Mouse (Mus musculus): ENCODE data around the gene Pam.

The Pam gene

DNA sequence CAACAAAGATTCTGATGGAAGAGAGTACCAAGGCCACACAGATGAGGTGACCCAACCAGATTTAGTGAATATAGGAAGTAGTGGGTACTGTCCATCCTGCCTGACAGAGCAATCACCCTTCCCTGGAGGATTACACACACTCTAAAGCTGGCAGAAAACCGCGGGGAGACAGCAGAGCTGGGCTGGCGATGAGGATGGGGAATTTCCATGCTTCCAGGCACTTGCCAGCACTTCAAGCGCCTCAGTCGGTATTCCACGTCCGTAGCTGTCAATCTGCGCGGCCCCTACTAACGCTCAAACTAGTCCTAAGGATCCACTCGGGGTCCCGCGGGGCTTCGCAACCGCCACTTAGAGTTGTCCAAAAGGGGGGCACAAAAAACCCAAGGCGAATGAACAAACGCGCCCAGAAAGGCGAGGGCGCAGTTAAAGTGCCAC is 618 bp downstream of the Pam start:
- no peak for DNase-seq (ENCODE audit: low read depth, low spot score)
- H3K27me3 ChIP-seq (ENCODE audit: control insufficient read depth, insufficient read depth, low read length, poor library complexity, severe bottlenecking) = no peaks in the 10 kb centered on the region
- H3K36me3 ChIP-seq (ENCODE audit: control insufficient read depth, insufficient read depth, low read length, poor library complexity, severe bottlenecking) = no peaks in the 10 kb centered on the region

DNA sequence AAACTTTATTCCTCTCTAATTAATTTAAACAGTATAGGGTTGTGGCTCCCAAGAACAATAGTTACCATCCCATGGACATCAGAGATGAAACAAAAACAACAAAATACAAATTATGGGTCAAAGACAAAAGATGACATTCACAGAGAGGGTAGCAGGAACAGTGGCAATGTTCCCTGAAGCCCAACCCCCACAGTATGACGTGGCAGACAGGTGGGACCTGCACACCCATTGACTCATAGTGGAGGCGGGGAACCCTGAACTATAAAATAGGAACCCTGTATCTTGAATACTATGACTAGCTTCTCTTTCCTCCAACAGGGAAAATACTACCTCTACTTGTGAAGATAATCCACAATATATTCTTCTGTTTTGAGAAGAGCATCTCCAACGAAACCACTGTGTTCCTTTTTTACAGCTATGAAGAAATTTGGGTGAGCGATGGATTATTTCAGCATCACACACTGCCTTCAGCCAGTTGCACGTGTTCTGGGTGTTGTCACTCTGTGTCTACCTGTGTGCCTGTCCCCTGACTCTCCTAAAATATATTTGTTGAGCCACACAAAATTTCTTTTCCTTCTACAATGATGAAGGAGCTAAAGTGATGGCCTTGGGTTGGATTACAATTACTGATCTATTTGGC is 6.0 kb downstream of the Pam start:
- no peak for DNase-seq (ENCODE audit: low read depth, low spot score)
- Histone ChIP-seq H3K27me3 (ENCODE audit: control insufficient read depth, insufficient read depth, low read length, poor library complexity, severe bottlenecking) (no peaks in the 10 kb centered on the region), H3K36me3 (ENCODE audit: control insufficient read depth, insufficient read depth, low read length, poor library complexity, severe bottlenecking) (no peaks in the 10 kb centered on the region)

DNA sequence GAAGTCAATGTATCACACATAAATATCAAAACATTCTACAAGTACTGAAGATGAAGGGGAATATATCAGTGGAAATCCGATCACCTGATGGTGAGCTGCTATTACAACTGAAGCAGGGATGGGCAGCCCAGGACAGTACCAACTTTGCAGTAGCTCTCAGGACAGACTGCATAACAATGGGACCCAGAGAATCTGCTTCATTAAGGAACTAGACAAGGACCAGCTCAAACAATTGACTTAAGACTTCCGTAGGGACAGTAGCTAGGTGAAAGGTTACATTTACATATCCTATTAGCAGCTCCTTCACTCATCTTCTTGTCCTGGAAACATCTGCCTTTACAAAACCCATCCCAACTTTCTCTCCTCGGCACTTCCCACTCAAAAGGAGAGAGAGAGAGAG is 9.0 kb downstream of the Pam start:
- no peaks in the 10 kb centered on the region for H3K36me3 ChIP-seq (ENCODE audit: control insufficient read depth, insufficient read depth, low read length, poor library complexity, severe bottlenecking)
- DNase-seq (ENCODE audit: low read depth, low spot score) = no peak
- no peaks in the 10 kb centered on the region for H3K27me3 ChIP-seq (ENCODE audit: control insufficient read depth, insufficient read depth, low read length, poor library complexity, severe bottlenecking)

GRCm38 (mm10) chr1:98084596-98085274 is 10.7 kb downstream of the Pam start:
- Histone ChIP-seq H3K36me3 (ENCODE audit: control insufficient read depth, insufficient read depth, low read length, poor library complexity, severe bottlenecking) (no peaks in the 10 kb centered on the region), H3K27me3 (ENCODE audit: control insufficient read depth, insufficient read depth, low read length, poor library complexity, severe bottlenecking) (no peaks in the 10 kb centered on the region)
- DNase-seq (ENCODE audit: low read depth, low spot score) = no peak

GRCm38 (mm10) chr1:98083508-98083907 is 11.9 kb downstream of the Pam start:
- Histone ChIP-seq H3K27me3 (ENCODE audit: control insufficient read depth, insufficient read depth, low read length, poor library complexity, severe bottlenecking) (no peaks in the 10 kb centered on the region), H3K36me3 (ENCODE audit: control insufficient read depth, insufficient read depth, low read length, poor library complexity, severe bottlenecking) (no peaks in the 10 kb centered on the region)
- no peak for DNase-seq (ENCODE audit: low read depth, low spot score)

- Histone ChIP-seq H3K36me3 (ENCODE audit: control insufficient read depth, insufficient read depth, low read length, poor library complexity, severe bottlenecking) (no peaks in the 10 kb centered on the region), H3K27me3 (ENCODE audit: control insufficient read depth, insufficient read depth, low read length, poor library complexity, severe bottlenecking) (no peaks in the 10 kb centered on the region)
- DNase-seq (ENCODE audit: low read depth, low spot score) = no peak
Observed at GRCm38 (mm10) chr1:98082988-98083387, 12.5 kb downstream of the Pam start.

DNA sequence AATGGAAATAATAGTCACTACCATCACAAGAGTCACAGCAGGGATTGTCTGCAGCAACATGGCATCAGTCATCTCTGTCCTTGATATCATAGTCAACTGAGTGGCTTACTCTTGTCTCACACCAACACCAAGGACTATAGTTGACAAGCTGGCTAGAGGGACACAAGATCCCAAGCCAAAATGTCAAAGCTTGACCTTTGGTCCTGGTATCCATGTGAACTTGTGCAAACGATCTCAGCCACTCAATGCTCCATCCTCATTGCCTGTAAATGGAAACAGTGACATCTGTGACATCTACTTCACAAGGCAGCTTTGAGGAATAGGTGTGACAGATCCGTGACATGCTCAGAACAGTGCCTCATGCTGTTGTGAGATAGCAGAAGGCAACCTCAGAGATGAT is 15.0 kb downstream of the Pam start:
- Histone ChIP-seq H3K27me3 (ENCODE audit: control insufficient read depth, insufficient read depth, low read length, poor library complexity, severe bottlenecking) (no peaks in the 10 kb centered on the region), H3K36me3 (ENCODE audit: control insufficient read depth, insufficient read depth, low read length, poor library complexity, severe bottlenecking) (no peaks in the 10 kb centered on the region)
- no peak for DNase-seq (ENCODE audit: low read depth, low spot score)

- H3K36me3 ChIP-seq (ENCODE audit: control insufficient read depth, insufficient read depth, low read length, poor library complexity, severe bottlenecking) = no peaks in the 10 kb centered on the region
- H3K27me3 ChIP-seq (ENCODE audit: control insufficient read depth, insufficient read depth, low read length, poor library complexity, severe bottlenecking) = no peaks in the 10 kb centered on the region
- no peak for DNase-seq (ENCODE audit: low read depth, low spot score)
Observed at GRCm38 (mm10) chr1:98079640-98080039, 15.8 kb downstream of the Pam start.

DNA sequence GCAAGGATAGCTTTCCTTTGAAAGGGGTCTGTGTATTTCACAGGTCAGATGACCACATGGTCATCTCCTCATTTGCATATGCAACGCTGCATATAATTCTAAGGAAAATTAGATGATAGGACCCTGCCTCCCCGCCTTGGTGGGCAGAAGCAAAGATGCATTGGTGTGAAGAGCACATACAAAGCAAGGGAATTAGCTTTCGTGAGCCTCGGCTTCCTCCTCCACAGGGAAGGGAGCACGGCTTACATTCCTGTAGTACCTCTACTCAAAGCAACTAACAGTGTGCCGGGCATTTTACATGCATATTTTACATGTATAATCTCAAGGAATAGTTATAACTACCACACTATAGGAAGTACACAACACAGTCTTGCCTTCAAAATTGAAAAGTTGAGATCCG is 16.7 kb downstream of the Pam start:
- DNase-seq (ENCODE audit: low read depth, low spot score) = no peak

GRCm38 (mm10) chr1:98073826-98074225 is 21.6 kb downstream of the Pam start:
- DNase-seq (ENCODE audit: low read depth, low spot score) = no peak
- H3K36me3 ChIP-seq (ENCODE audit: control insufficient read depth, insufficient read depth, low read length, poor library complexity, severe bottlenecking) = no peaks in the 10 kb centered on the region
- no peaks in the 10 kb centered on the region for H3K27me3 ChIP-seq (ENCODE audit: control insufficient read depth, insufficient read depth, low read length, poor library complexity, severe bottlenecking)

More for the DNA sequence above, 16.7 kb downstream of the Pam start:
- Histone ChIP-seq H3K27me3 (ENCODE audit: control insufficient read depth, insufficient read depth, low read length, poor library complexity, severe bottlenecking) (no peaks in the 10 kb centered on the region), H3K36me3 (ENCODE audit: control insufficient read depth, insufficient read depth, low read length, poor library complexity, severe bottlenecking) (no peaks in the 10 kb centered on the region)

GRCm38 (mm10) chr1:98073127-98073526 is 22.3 kb downstream of the Pam start:
- H3K36me3 ChIP-seq (ENCODE audit: control insufficient read depth, insufficient read depth, low read length, poor library complexity, severe bottlenecking) = no peaks in the 10 kb centered on the region
- no peaks in the 10 kb centered on the region for H3K27me3 ChIP-seq (ENCODE audit: control insufficient read depth, insufficient read depth, low read length, poor library complexity, severe bottlenecking)
- no peak for DNase-seq (ENCODE audit: low read depth, low spot score)

DNA sequence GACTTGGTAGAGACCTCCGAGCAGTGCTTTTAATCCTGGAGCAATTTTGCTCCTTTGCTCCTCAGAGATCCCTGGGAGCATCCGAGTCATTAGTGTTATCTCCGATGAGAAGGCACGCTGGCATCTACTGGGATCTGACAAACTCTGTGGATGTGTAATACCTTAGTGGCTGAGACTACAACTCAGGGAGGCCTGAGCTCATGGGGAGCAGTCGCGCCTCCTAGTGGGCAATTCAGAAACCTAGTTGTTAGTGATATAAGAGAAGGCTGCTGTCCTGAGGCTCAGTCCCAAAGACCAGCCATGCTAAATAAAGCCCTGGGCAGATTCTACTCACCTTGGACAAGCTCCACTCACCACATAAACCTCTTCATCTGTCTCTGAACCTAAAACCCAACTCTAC is 23.4 kb downstream of the Pam start:
- no peaks in the 10 kb centered on the region for H3K36me3 ChIP-seq (ENCODE audit: control insufficient read depth, insufficient read depth, low read length, poor library complexity, severe bottlenecking)
- no peak for DNase-seq (ENCODE audit: low read depth, low spot score)

GRCm38 (mm10) chr1:98071436-98071835 is 24.0 kb downstream of the Pam start:
- H3K27me3 ChIP-seq (ENCODE audit: control insufficient read depth, insufficient read depth, low read length, poor library complexity, severe bottlenecking) = no peaks in the 10 kb centered on the region
- DNase-seq (ENCODE audit: low read depth, low spot score) = no peak
- no peaks in the 10 kb centered on the region for H3K36me3 ChIP-seq (ENCODE audit: control insufficient read depth, insufficient read depth, low read length, poor library complexity, severe bottlenecking)

More for the DNA sequence above, 23.4 kb downstream of the Pam start:
- no peaks in the 10 kb centered on the region for H3K27me3 ChIP-seq (ENCODE audit: control insufficient read depth, insufficient read depth, low read length, poor library complexity, severe bottlenecking)

DNA sequence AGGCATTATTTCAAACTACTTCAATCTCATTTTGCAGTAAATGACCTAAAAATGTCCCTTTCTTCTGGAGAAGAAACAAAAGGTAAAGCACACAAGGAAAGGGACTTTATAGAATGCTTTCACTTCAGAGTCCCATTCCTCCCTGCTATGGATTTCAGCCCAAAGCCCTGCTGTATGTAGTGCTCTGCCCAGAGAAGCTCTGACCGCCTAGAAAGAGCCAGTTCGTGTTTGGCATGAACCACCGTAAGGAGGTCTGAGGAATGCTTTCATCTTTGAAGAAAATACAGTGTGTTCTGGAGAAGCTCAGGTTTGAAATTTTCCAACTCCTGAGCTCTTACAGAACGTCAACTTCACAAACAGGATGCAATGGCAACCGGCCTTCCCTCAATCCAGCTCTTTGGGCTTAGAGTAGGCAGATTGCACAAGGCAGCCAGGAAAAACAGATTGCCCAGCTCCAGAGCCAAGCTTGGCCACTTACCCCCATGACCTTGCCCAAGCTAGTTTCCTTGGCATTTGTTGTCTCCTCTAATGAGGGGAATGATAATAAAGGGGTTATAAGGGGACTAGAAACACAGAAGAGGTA is 24.6 kb downstream of the Pam start:
- Histone ChIP-seq H3K27me3 (ENCODE audit: control insufficient read depth, insufficient read depth, low read length, poor library complexity, severe bottlenecking) (no peaks in the 10 kb centered on the region), H3K36me3 (ENCODE audit: control insufficient read depth, insufficient read depth, low read length, poor library complexity, severe bottlenecking) (no peaks in the 10 kb centered on the region)
- DNase-seq (ENCODE audit: low read depth, low spot score) = no peak

DNA sequence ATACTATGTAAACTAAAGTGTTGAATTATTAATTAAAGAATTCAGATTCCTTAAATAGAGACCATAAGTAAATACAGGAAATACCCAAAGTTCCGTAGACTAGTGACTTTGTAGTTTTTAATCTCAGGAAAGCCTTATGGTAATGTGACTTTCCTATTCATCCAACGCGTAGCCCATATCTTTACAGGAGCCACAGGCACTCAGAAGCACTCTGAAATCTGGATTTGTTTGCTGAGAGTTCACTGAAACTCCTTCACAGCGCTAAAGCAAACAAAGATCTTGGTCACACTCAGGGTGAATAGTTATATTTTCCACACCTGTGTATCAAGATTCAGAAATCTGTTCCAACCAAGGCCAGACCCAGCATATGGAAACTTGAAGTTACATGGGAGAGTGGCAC is 27.3 kb downstream of the Pam start:
- DNase-seq (ENCODE audit: low read depth, low spot score) = no peak
- H3K36me3 ChIP-seq (ENCODE audit: control insufficient read depth, insufficient read depth, low read length, poor library complexity, severe bottlenecking) = no peaks in the 10 kb centered on the region
- no peaks in the 10 kb centered on the region for H3K27me3 ChIP-seq (ENCODE audit: control insufficient read depth, insufficient read depth, low read length, poor library complexity, severe bottlenecking)
